Mouse (Mus musculus) kidney, adult 9 months (tissue): ENCODE measurements around the gene Sema6d.
A peak's percentile ranks its signal among the peaks of the same experiment; 100 is the strongest.

Experiments used
- DNase-seq: peaks from one replicate; pipeline ENCODE4 v3.0.0; 2022

The Sema6d gene

GRCm38 (mm10) chr2:124404631-124405562, 315.1 kb downstream of the Sema6d start:
- DNase-seq, result no peak

GRCm38 (mm10) chr2:124408956-124409355, 319.2 kb downstream of the Sema6d start:
- no peak for DNase-seq

GRCm38 (mm10) chr2:124416730-124417129, 327.0 kb downstream of the Sema6d start:
- DNase-seq, result no peak

GRCm38 (mm10) chr2:124418319-124418718, 328.6 kb downstream of the Sema6d start:
- no peak for DNase-seq

- no peak for DNase-seq
These were observed 330.5 kb downstream of the Sema6d start for GRCm38 (mm10) chr2:124420170-124420825.

GRCm38 (mm10) chr2:124429744-124430143, 340.0 kb downstream of the Sema6d start:
- no peak for DNase-seq

- no peak for DNase-seq
These were observed 340.9 kb downstream of the Sema6d start for GRCm38 (mm10) chr2:124430708-124431107.

- DNase-seq, result no peak
These were observed 345.7 kb downstream of the Sema6d start for GRCm38 (mm10) chr2:124435382-124436002.

- no peak for DNase-seq
These were observed 346.9 kb downstream of the Sema6d start for GRCm38 (mm10) chr2:124436704-124437103.

GRCm38 (mm10) chr2:124444199-124444598, 354.4 kb downstream of the Sema6d start:
- no peak for DNase-seq

- DNase-seq, result no peak
These were observed 366.1 kb downstream of the Sema6d start for GRCm38 (mm10) chr2:124455881-124456280.

- no peak for DNase-seq
These were observed 367.2 kb downstream of the Sema6d start for GRCm38 (mm10) chr2:124456999-124457398.

GRCm38 (mm10) chr2:124458028-124458427, 368.3 kb downstream of the Sema6d start:
- DNase-seq, result peak; percentile 22

- no peak for DNase-seq
These were observed 371.2 kb downstream of the Sema6d start for GRCm38 (mm10) chr2:124460956-124461355.

- DNase-seq, result no peak
These were observed 371.6 kb downstream of the Sema6d start for GRCm38 (mm10) chr2:124461378-124461851.

- no peak for DNase-seq
These were observed 375.5 kb downstream of the Sema6d start for GRCm38 (mm10) chr2:124465004-124465946.

GRCm38 (mm10) chr2:124467429-124467828, 377.7 kb downstream of the Sema6d start:
- no peak for DNase-seq

- DNase-seq, result no peak
These were observed 380.7 kb downstream of the Sema6d start for GRCm38 (mm10) chr2:124470346-124471042.

- no peak for DNase-seq
These were observed 383.1 kb downstream of the Sema6d start for GRCm38 (mm10) chr2:124472674-124473507.

GRCm38 (mm10) chr2:124477904-124478303, 388.1 kb downstream of the Sema6d start:
- DNase-seq, result no peak

GRCm38 (mm10) chr2:124478526-124478925, 388.8 kb downstream of the Sema6d start:
- DNase-seq, result no peak
